Mouse (Mus musculus): ENCODE results near the gene Camsap3. TPM values are rescaled to one million over a fixed set of nuclear protein-coding genes. Genes with fewer than 3 reads are reported as not detected.

Gene Camsap3
- total RNA-seq, 2 experiments from 2014 or later: 1.5 to 2.9 TPM

DNA sequence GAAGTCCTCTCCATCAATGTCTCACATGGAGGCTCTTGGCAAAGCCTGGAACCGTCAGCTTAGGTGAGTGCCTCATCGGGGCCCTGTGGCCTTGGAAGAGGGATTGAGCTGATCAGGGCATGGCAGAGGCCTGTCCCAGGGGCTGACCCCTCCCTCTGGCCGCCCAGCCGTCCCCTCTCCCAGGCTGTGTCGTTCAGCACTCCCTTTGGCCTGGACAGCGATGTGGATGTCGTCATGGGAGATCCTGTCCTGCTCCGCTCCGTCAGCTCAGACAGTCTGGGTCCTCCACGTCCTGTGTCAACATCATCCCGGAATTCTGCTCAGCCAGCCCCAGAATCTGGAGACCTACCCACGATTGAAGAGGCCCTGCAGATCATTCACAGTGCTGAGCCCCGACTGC is 16.3 kb downstream of the Camsap3 start:
- DNase-seq: no peak

DNA sequence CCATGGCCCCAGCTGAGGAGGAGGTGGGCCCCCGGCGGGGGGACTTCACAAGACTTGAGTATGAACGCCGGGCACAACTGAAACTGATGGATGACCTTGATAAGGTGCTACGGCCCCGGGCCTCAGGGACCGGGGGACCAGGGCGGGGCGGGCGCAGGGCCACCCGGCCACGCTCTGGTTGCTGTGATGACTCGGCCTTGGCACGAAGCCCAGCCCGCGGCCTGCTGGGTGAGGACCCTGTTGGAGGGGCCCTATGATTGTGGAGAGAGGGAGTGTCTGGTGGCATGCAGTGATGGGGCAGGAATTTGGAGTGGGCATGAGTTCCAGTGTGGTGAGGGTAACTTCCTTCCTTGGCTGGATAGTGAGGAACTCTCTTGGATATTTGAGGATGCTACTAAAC is 19.5 kb downstream of the Camsap3 start:
- peak; percentile 51 for DNase-seq

DNA sequence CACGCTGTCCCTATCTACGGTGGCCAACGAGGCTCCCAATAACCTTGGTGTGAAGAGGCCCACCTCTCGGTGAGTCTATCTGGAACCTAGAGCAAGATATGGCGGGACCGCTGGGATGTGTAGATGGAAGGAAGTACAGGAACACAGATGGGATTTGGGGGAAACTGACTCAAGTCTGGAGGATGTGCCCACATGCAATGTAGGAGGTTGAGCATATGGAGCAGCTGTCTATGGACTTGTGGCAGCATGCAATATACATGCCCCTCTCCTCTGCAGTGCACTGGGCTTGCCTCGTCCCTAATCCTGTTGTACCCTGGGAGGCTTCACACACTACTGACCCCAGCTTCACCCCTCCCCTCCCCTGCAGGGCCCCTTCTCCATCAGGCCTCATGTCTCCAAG is 20.7 kb downstream of the Camsap3 start:
- no peak for DNase-seq

DNA sequence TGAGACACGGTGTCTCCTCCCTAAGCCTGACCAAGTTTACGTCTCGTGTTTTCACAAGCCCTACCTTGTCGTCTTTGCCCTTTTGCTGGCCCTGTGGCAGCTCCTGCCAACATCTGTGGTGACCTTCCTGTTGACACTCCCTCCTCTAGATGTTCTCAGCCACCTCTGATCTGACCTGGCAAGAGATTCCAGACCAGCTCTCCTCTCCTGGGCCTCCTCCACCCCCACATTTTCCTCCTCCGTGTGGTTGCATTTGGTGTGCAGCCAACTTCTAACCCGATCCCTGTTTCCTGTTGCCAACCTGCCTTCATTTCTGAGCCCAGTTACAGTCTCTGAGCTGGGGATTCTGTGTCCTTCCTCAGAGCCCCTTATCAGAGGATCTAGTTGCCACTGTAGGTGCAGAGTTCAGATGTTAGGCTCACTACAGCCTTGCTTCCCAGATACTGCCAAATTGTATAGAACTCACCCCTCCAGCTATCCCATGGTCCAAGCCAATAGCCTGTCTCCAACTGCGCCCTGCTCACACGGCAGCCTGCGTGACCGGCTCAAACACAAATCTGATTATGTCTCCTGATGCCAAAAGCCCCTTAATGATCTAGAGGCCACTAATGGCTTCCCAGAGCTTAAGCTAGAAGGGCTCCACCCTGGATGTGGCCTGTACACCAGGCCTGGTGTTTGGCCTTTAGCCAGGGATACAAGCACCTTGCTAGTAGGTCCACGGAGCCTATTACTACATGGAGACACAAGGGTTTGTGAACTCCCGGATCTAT is 22.1 kb downstream of the Camsap3 start:
- DNase-seq: peak; percentile 26

DNA sequence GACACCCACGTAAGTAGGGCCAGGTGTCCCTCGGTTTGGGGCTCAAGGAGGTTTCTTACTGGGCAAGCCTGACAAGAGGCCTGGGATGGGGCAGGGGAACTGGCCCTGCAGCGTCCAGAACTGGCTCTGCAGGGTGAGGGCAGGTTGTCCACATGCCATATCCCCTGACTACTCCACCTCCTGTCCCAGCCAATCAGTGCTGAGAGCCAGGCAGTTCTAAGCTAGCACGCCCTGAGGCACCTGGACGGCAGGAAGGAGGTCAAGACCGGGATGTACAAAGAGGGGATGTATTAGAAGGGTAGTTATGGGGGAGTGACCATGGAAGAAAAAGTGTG is 22.7 kb downstream of the Camsap3 start:
- DNase-seq: no peak

DNA sequence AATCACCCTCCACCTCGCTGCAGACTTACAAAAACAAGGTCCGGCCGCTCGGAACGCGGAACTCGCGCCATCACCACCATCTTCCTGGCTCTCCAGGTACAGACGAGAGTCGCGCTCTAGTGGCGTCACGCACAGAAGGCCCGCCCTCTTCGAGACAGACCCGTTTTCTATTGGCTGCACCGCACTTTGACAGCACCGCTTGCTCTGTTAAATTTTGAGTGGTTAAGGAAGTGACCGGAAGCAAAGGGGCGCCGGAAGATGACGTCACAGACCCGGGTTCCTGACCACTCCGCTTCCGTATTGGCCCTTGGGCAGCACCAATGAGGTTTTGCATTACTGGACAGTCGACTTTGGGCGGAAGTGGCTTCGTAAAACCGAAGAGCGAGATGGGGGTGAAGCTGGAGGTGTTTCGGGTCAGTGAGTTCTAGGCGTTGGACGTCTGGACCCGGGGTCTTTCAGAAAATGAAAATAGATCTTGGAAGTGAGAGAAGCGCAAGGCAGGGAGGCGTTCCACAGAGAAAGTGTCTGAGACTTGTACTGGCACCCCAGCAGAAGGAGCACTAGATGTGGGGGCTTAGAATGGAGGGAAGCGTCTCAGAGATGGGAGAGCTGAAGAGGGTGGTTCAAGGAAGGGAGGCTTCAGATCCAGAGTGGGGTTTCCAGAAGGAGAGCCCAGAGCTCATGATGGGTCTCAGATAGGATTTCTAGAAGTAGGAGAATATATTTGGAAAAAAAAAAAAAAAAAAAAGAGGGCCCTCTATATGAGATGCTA is 34.3 kb downstream of the Camsap3 start, which contains the start of the genes Xab2 and Pet100:
Xab2 (minus strand) TSS at position 118 of the 772 bp plus-strand sequence.
Pet100 (plus strand) TSS at position 350 of the 772 bp plus-strand sequence.
- DNase-seq: peak; percentile 99

DNA sequence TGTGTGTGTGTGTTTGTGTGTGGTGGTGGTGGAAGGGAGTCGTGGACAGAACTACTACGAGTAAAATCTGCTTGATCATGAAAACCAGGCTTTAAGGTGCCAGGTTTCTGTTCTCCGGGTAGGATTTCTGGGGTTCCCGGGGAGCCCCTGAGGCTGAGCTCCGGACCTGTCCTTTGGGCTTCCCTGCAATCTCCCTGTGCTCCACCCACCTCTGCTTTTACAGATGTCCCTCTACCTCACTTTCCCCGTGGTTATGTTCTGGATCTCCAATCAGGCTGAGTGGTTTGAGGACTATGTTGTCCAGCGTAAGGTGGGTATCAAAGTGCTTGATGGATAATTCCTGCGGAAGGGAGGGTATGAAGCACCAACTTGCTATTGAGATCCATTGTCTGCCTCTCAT is 35.0 kb downstream of the Camsap3 start:
- DNase-seq: no peak

DNA sequence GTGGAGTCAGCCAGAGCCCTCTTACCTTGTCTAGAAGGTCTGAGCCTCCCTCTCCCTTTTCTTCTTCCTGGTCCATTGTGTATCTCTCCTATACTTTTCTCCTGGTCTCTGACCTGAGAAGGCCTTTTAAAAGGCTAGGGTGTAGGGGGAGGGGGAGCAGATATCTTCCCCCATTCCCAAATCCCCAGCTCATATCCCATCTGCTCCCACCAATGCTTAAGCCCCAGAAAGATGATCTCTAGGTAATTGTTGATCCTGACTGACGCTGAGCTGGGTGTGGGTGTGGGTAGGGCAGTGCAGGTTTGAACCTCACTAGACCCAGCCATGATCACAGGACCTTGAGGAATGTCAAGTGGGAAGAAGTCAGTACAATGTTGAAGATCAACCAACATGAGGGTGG is 38.4 kb downstream of the Camsap3 start, which contains the start of gene Pcp2:
Pcp2 (minus strand) TSS at position 101 of the 400 bp plus-strand sequence.
- DNase-seq: no peak

DNA sequence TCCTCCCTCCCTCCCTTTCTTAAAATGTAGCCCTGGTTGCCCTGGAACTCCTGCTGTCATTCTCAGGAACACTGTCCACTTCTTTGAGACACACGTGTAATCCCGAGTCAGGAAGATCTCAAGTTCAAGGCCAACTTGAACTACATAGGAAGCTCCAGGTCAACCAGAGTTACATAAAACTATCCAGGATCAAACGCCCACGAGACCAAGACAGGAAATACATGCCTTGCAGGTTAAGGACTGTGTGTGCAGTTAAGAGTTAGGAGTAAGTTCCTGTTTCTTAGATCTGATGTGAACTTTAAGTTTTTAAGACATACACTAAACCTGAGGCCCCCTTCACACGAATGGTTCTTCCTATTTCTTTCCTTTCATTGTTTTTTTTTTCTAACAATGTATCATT is 39.9 kb downstream of the Camsap3 start:
- no peak for DNase-seq

DNA sequence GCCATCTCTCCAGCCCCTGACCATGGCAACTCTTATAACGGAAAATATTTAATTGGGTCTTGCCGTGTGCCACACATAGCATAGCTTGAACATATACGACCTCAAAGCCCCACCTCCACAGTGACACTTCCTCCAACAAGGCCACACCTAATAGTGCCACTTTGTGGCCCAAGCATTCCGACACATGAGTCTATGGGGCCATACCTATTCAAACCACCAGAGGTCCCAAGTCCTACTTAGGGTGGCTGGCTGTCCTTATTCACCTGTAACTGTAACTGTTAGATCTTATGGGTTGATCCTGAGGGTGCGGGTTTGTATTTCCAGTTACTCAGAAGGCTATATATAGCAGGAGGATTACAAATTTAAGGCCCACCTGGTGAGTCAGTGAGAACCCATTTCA is 40.9 kb downstream of the Camsap3 start:
- DNase-seq: peak; percentile 38

DNA sequence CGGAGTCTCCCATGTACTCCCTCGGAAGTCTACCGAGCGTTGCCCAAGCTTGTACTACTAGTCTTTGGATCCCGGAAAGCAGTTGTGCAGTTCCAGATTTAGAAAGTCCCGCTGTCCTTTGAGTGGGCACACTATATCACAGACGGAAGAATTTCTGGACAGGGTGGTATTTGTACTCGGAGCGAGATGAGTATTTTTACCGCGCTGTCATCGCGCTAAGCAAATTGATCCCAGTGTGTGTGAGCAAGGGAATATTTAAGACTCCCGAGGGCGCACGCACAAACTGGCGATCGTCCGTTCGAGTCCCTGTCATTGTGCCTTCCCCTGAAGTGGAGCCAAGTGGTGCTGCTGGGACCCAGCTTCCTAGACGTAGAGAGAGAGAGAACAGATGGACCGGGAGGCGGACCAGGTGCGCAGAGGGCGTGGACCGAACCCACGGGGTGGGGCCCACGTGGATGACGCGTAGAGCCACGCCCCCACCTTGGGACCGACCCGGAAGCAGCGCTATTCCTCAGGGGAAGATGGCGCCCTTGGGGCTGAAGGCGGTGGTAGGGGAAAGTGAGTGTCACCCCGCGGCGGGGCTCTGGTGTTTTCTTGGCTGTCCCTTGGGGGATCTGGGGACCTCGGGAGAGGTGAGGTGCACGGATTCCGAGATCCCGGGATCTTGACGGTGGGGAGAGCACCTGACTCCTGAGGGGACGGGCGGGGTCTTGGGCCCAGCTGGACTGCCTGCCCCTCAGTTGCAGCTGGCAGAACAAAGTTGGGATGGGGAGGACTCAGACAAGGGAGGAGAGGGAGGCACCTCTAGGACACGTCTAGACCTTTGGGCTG is 43.8 kb downstream of the Camsap3 start, which contains the start of gene Stxbp2:
Stxbp2 (plus strand) TSS at position 309 of the 831 bp plus-strand sequence.
- peak; percentile 60 for DNase-seq

DNA sequence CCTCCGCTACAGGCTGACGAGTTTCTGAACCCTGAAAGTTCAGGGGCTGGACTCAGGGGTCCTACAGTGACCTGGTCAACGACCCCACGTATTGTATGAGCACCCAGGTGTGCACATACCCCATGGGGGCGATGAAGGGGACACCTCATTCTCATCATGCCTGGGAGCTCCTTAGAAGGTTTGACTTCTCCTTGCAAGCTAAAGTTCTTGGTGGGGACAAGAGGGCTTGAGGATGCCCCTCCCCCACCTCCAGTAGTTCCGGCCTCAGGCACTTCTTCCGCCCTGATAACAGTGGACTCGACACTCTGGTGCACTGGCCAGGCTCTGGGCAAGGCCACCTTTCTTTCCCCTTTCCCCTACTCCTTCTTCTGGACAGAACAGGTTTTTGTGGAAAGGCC is 44.4 kb downstream of the Camsap3 start:
- no peak for DNase-seq

DNA sequence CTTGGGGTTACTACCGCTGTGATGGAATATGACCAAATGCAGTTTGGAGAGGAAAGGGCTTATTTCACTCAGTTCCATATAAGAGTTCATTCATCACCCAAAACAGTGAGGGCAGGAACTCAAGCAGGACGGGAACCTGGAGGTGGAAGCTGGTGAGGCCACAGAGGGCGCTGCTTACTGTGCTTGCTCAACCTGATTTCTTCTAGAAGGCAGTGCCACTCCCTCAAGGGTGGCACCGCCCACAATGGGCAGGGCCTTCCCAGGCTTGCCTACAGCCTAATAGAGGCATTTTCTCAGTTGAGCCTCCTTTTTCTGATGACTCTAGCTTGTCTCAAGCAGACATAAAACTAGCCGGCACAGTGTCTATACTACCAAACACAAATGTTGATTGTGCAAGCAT is 58.7 kb downstream of the Camsap3 start:
- peak; percentile 37 for DNase-seq

DNA sequence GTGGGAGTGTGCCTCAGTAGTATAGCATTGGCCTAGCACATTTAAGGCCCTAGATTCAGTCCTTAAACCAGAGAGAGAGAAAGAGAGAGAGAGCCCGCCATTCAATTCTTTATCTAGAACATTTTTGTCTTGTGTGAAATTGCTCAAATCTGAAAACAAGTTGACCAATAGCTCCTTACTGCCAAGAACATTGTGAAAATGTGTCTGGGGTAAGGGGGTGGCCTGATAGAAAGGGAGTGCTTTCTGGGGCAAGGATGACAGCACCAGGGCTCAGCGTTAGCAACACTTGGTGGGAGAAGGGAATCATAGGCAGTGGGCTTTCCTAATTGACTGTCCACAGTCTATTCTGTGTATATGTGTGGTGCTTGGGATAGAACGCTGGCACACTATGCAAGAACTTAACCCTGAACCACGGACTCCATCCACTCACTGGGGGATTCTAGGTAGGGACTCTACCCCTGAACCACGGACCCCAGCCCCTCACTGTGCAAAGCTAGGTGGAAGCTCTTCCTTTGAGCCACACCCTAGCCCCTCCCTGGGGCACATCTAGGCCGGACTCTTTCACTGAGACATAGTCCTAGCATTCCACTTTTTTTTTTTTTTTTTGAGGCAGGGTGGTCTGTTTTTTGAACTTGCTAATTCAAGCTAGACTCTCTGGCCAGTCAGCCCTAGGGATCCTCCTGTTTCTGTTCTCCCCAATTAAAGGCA is 59.9 kb downstream of the Camsap3 start:
- no peak for DNase-seq

DNA sequence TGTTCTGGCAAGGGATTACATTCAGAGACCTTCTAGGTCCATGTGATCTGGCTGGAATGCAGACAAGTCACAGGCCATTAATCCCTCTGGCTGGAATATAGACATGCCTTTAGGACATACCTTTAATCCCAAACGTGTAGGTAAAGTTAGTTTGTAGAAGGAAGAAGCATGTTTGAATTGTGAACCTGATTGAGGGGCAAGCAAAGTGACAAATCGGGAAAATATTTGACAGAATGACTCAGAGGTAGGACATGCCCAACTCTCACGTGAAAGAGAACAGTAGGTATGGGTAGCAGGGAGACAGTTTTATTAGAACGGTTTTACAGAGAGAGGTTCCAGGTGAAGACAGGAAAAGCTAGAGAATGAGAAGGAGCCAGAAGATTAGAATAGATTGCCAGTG is 60.5 kb downstream of the Camsap3 start:
- no peak for DNase-seq

DNA sequence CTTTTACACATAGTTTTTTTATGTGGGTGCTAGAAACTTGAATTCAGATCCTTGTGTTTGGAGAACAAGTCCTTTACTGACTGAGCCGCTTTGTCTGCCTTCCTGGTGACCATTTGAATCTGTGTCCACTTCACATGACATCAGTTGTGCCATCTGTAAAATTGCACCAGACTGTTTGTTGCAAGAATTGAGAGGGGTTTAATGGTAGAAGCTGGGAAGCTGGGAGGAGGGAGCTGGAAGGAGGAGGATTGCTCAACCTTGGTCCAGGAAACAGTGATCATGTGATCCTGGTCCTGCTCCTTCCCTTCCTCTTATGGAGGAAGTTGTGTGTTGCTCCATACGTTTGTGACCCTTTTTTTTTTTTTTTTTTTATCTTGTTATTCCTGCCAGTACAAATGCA is 61.2 kb downstream of the Camsap3 start:
- no peak for DNase-seq

DNA sequence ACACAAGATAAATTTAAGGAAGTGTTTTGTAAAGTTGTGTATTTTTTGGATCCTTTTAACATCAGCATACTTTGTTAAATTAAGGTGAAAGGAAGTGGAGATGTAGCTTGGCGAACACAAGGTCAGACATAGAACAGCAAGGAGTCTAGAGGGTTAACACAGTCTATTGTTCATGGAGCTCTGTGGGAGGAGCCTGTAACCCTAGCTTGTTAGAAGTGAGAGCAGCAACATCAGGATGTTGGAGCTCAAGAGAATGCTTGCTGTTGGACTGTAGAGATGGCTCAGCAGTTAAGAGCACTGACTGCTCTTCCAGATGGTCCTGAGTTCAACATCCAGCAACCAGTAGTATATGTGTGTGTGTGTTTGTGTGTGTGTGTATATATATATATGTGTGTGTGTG is 61.9 kb downstream of the Camsap3 start:
- no peak for DNase-seq

DNA sequence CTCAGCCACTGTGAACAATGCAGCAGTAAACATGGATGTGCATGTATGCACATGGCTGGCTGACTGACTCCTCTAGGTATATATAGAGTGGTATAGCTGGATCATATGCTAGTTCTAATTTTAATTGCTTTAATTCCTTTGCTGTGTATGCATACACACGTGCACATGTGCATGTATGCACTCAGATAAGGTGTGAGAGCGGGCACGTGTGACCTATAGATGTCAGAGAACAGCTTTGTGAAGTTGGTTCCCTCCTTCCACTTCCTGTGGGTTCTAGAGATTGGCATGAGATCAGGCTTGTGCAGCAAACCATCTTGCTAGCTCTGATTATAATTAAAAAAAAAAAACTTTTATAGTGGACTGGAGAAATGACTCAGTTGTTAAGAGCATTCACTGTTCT is 65.8 kb downstream of the Camsap3 start:
- DNase-seq: no peak

DNA sequence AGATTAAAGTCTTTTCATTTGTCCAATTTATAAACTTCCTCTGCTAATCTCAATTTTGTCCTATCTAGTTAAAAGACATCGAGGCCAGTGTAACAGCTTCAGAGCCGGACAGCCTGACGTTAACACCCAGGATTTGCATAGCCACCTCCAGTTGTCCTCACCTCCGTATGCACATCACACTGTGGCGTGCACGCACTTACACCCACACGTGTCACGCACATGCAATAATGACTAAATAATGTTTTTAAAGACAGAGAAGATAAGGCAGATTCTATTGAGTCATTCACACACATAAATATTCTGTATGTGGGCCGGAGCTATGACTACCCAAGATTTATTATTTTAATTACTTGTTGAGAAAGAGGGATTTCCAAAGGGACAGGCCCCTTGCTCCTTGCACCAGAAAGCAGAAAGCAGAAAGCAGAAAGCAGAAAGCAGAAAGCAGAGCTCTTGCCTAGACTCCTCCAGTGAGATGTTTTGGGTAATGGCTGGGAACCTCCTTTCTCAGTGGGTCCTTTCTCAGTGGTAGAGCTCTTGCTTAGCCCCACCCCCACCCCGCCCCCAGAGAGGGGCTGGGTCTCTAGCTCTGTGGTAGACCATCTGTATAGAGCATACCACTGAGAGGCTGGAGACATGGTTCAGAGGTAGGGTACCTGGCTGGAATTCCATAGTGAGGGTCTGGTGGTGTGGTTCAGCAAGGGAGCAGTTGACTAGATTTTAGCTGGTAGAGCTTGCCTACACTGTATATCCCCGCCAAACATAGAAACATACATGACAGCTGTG is 67.8 kb downstream of the Camsap3 start:
- no peak for DNase-seq

DNA sequence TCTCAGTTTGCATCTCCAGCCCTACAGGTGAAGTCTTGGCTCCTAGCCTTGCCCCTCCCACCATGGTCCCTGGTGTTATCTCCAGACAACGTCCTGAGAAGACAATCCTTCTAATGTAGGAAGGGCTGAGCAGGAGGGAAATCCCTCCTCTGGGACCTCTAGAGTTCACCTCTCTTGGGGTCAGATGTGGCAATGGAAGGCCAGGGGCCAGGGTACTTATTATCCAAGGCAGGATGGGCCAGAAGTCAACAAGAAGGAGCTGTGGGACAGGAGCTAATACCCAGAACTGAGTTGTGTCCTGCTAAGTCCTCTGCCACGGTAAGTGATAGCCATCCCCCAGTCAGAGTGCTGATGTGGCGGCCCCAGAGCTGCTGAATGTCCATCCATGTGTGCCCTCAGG is 68.4 kb downstream of the Camsap3 start, which contains the start of gene Retn:
Retn (plus strand) TSS at position 245 of the 400 bp plus-strand sequence.
- no peak for DNase-seq

DNA sequence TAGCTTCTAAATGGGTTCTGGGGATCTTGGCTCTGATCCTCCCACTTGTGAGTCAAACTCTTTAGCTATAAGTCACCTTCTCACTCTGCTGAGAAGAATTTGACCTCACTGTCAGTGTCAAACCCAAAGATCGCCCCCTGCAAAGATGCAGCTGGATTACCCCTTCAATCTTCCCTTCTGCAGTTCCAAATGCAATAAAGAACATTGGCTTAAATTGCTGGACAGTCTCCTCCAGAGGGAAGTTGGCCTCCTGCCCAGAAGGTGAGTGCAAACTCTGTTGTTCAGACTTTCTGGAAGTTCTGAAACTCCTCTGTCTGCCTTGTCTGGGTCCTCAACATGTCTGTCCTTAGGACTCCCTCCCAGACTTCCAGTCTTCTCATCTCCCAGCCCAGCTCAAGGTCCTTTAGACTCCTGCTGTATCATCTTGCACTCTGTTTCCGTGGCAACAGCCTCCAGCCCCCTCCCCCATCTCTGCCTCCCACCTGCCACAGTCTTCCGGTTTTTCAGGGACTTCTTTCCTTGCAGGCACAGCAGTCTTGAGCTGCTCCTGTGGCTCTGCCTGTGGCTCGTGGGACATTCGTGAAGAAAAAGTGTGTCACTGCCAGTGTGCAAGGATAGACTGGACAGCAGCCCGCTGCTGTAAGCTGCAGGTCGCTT is 69.8 kb downstream of the Camsap3 start:
- no peak for DNase-seq

Measured in heart, postnatal 4 days (tissue).